Mouse (Mus musculus) hindbrain, postnatal 0 days (tissue): ENCODE results near the gene Iqgap1. TPM values are rescaled to one million over a fixed set of nuclear protein-coding genes. Genes with fewer than 3 reads are reported as not detected.

Source experiments
- ATAC-seq: fragments of 200-750 bp; cut with Nextera tagmentation; 2 replicates; pipeline ENCODE4 v1.8.0; 2017; ENCODE audit warnings: mild to moderate bottlenecking, moderate TSS enrichment, moderate library complexity
- DNase-seq: peaks from one replicate; pipeline ENCODE4 v3.0.0-alpha.2; 2015; ENCODE audit warnings: low spot score
- H3K27ac ChIP-seq: fragments of 300-500 bp; sonication (generic); 2 replicates; pipeline ENCODE4 v1.5.1; 2014; ENCODE audit warnings: mild to moderate bottlenecking
- H3K27me3 ChIP-seq: fragments of 300-500 bp; sonication (generic); 2 replicates; pipeline ENCODE4 v1.6.1; 2014; ENCODE audit warnings: low read length, mixed read lengths; ENCODE audit not compliant: insufficient read depth
- H3K36me3 ChIP-seq: fragments of 300-500 bp; sonication (generic); 2 replicates; pipeline ENCODE4 v1.6.1; 2014; ENCODE audit warnings: low read length, mixed read lengths; ENCODE audit not compliant: insufficient read depth
- H3K4me1 ChIP-seq: fragments of 300-500 bp; sonication (generic); 2 replicates; pipeline ENCODE4 v1.6.1; 2014; ENCODE audit warnings: antibody characterized with exemption, low read length, mixed read lengths; ENCODE audit not compliant: insufficient read depth
- H3K4me2 ChIP-seq: fragments of 300-500 bp; sonication (generic); 2 replicates; pipeline ENCODE4 v1.6.1; 2014; ENCODE audit warnings: low read depth, mild to moderate bottlenecking, low read length, moderate library complexity, mixed read lengths
- H3K4me3 ChIP-seq: fragments of 300-500 bp; sonication (generic); 2 replicates; pipeline ENCODE4 v1.5.1; 2014; ENCODE audit warnings: low read length
- H3K9ac ChIP-seq: fragments of 300-500 bp; sonication (generic); replicated peaks from 2 replicates; pipeline ENCODE4 v1.6.1; 2014; ENCODE audit warnings: mild to moderate bottlenecking, low read length, moderate library complexity, mixed read lengths
- H3K9me3 ChIP-seq: fragments of 300-500 bp; sonication (generic); 2 replicates; pipeline ENCODE4 v1.6.1; 2016; ENCODE audit warnings: low read length, mixed read lengths
- CTCF ChIP-seq: IDR thresholded peaks from 2 replicates; pipeline ENCODE4 v1.5.1; 2016; ENCODE audit warnings: antibody characterized with exemption, control low read depth, low read depth
- WGBS: fragments of 180-500 bp; shearing (Covaris S2); extraction: QIAGEN DNeasy Blood & Tissue Kit; methylation state at CpG from one replicate; pipeline ENCODE4 v1.1.7; 2014; 5-methylcytosine and 5-hydroxymethylcytosine counted together
- polyA plus RNA-seq: library from polyadenylated mRNA; unstranded; fragments of >200 nt; fragmentation: Nextera tagmentation; extraction: Ambion mirVana; gene quantifications from 2 replicates; pipeline ENCODE4 v1.2.1, GENCODE M21; 2015
- total RNA-seq: library from RNA; depleted of rRNA; stranded (reverse); fragments of >200 nt; gene quantifications from 2 replicates; pipeline ENCODE4 v1.2.3, GENCODE M21; 2014

Gene Iqgap1
- total and polyA plus RNA-seq, 2 experiments from 2014 or later, result 15.7 to 29.4 TPM

DNA sequence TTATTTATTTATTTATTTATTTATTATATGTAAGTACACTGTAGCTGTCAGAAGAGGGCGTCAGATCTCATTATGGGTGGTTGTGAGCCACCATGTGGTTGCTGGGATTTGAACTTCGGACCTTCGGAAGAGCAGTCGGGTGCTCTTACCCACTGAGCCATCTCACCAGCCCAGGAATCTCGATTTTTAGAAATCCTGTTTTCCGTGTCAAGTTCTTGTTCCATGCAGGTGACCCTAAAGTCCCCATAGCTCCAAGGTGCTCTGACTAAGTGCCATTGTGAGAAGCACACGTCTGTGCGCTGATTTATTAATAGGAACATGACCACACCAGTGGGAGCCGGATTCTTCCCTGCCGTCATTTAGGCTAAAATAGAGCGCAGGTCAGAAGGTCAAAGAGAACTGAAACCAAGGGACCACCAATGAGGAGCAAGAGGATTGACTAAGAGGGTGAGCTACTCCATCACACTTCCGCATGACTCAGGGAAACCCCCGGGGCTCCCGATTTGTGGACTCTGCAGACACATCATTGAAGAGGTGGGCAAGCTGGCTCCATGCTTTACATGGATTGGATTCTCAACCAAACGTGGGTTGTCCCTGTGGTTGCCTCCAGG is 4.5 kb upstream of the Iqgap1 start:
- Histone ChIP-seq H3K9ac (no peak overlapping the region), H3K4me3 (no peak overlapping the region), H3K4me2 (no peak overlapping the region), H3K27me3 (no peaks in the 10 kb centered on the region), H3K9me3 (no peaks in the 10 kb centered on the region), H3K4me1 (no peaks in the 10 kb centered on the region), H3K36me3 (no peaks in the 10 kb centered on the region), H3K27ac (no peak overlapping the region)
- DNase-seq (no peak), ATAC-seq (no peak)
- 78% methylated on average over 15 of the region's 15 CpGs for WGBS
- TF ChIP-seq CTCF, result no peak

DNA sequence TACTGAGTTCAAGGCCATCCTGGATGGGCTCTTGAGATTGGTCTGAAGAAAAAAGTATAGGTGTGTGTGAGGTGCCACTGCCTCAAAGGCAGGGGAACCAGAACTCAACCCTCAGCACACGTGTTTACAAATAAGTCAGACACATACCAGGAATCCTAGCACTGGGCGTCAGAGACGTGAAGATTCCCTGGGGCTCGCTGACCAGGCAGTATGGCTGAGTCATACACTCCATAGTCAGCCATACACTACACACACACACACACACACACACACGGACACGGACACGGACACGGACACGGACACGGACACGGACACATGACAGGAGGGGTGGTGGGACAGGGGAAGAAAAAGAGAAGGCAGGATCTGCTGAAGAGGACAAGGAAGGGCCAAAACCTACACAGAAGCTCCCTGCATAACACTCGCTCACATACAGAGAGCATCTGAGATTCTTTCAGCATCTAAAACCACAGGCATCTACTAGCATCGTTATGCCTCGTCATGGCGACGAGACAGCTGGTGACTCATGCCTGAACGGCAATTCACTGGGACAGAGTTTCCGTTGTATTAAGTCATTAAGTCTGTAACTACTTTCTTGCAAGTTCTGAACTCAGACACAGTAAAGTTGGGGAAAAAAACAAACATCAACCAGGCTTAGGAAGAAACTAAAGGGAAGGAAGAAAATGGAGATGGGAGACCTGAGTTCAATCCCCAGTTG is 2.5 kb upstream of the Iqgap1 start:
- no peaks in the 10 kb centered on the region for H3K9me3 ChIP-seq
- ATAC-seq, result no peak
- H3K27ac ChIP-seq, result no peak overlapping the region
- DNase-seq, result no peak
- H3K36me3 ChIP-seq, result no peaks in the 10 kb centered on the region
- no peaks in the 10 kb centered on the region for H3K4me1 ChIP-seq
- no peaks in the 10 kb centered on the region for H3K27me3 ChIP-seq
- H3K4me3 ChIP-seq, result no peak overlapping the region
- WGBS, result 65% methylated on average over 18 of the region's 18 CpGs
- no peak overlapping the region for H3K9ac ChIP-seq
- no peak overlapping the region for H3K4me2 ChIP-seq
- no peak for TF ChIP-seq CTCF

DNA sequence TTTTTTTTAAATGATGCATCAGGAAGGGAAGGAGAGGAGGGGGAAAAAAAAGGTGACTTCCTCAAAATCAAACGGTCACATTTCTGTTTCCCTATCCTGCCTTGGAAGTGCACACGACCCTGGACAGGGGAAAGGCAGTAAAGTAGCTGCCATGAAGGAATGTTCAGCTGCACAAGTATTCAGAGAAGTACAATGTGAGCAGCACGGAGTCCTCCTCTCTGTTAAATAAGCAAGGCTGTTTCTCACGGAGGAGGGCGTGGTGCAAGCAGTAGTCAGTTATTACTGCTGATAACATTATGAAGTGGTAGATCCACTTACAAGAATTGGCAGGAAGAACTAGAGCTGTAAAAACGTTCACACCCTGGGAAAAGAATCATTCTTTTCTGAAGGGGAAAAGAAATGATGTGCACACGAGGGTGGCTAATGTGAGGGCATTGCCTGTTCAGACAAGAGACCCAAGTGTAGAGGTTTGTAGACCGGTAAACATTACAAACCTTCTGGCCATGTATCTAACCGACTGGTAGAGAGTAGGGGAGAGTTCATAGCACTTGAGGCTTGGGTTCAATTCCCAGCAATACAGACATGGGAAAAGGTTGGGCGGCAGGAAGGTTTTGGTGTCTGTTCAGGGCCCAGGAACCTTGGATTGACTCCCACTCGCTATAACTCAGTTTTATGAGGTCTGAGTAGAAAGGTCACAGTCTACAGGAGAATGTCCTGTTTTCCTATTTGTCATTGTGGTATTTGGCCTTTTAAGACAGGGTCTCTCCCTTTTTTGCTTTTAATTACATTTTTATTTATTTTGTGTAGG is 1.7 kb downstream of the Iqgap1 start:
- DNase-seq (no peak), ATAC-seq (no peak)
- H3K4me3 ChIP-seq, result no peak overlapping the region
- no peak overlapping the region for H3K9ac ChIP-seq
- H3K27ac ChIP-seq, result no peak overlapping the region
- H3K27me3 ChIP-seq, result no peaks in the 10 kb centered on the region
- H3K4me1 ChIP-seq, result no peaks in the 10 kb centered on the region
- TF ChIP-seq CTCF, result no peak
- no peak overlapping the region for H3K4me2 ChIP-seq
- no peaks in the 10 kb centered on the region for H3K9me3 ChIP-seq
- H3K36me3 ChIP-seq, result no peaks in the 10 kb centered on the region
- 83% methylated on average over 11 of the region's 11 CpGs for WGBS

DNA sequence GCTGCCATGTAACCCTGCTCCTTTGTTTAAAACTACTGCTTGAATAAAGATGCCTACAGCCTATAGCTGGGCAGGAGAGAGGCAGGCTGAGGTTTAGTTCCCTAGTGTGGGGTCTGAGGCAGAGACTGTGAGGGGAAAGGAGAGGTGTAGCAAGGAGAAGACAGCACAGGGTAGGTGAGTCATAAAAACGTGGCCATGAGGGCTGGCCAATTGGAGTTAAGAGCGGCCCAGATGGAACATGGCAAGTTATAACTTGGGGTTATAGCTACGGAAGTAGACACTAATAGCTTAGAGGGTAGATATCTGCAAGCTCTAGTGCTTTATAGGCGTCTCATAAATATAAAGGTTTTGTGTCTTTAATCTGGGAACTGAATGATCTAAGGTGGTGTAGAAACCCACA is 2.5 kb downstream of the Iqgap1 start:
- Histone ChIP-seq H3K4me3 (no peak overlapping the region), H3K4me2 (no peak overlapping the region), H3K4me1 (no peaks in the 10 kb centered on the region), H3K27ac (no peak overlapping the region), H3K9ac (no peak overlapping the region), H3K9me3 (no peaks in the 10 kb centered on the region), H3K36me3 (no peaks in the 10 kb centered on the region), H3K27me3 (no peaks in the 10 kb centered on the region)
- ATAC-seq (no peak), DNase-seq (no peak)
- WGBS, result 78% methylated on average over 4 of the region's 4 CpGs
- TF ChIP-seq CTCF, result no peak

DNA sequence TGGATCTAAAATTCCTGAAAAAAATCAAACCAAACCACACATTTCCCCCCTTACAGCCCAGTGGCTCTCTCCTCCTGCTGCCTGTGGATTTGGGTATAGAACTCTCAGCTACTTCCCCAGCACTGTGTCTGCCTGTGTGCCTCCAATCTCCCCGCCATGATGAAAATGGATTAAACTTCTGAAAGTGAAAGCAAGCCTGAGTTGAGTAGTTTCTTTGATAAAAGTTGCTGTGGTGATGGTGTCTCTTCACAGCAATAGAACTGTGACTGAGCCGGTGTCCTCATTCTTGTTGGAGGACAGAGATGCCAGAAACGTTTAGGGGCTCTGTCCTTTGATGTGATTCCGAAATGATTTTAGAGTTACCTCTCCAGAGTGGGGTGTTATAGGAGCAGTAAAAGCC is 4.9 kb downstream of the Iqgap1 start:
- H3K36me3 ChIP-seq, result no peaks in the 10 kb centered on the region
- no peak for ATAC-seq
- no peaks in the 10 kb centered on the region for H3K9me3 ChIP-seq
- H3K9ac ChIP-seq, result no peak overlapping the region
- no peak for TF ChIP-seq CTCF
- H3K27me3 ChIP-seq, result no peaks in the 10 kb centered on the region
- no peak for DNase-seq
- 84% methylated on average over 4 of the region's 4 CpGs for WGBS
- no peaks in the 10 kb centered on the region for H3K4me1 ChIP-seq
- no peak overlapping the region for H3K4me2 ChIP-seq
- H3K4me3 ChIP-seq, result no peak overlapping the region
- H3K27ac ChIP-seq, result no peak overlapping the region

DNA sequence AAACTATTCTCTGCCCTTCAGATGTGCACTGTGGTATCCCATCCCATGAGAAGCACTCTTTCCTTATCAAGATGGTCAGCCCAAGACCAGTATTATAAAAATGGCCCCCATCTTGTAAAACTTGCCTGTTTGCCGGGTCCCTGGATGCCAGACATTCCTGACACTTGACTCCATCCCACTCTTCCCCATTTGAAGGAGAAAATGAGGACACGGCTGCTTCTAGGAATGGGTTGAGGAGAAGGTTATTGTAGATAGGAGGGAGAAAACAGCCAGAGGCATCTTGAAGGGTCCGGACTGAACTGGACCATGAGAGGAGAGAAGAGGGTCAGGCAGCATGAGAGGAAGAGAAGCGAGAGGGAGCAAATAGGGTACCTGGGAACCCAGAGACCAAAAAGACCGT is 9.1 kb downstream of the Iqgap1 start:
- ATAC-seq, result no peak
- 82% methylated on average over 5 of the region's 5 CpGs for WGBS
- no peak for TF ChIP-seq CTCF
- Histone ChIP-seq H3K4me3 (no peak overlapping the region), H3K27ac (no peak overlapping the region), H3K9ac (no peak overlapping the region), H3K27me3 (no peaks in the 10 kb centered on the region), H3K4me2 (no peak overlapping the region), H3K36me3 (no peaks in the 10 kb centered on the region), H3K9me3 (no peaks in the 10 kb centered on the region), H3K4me1 (no peaks in the 10 kb centered on the region)
- no peak for DNase-seq

DNA sequence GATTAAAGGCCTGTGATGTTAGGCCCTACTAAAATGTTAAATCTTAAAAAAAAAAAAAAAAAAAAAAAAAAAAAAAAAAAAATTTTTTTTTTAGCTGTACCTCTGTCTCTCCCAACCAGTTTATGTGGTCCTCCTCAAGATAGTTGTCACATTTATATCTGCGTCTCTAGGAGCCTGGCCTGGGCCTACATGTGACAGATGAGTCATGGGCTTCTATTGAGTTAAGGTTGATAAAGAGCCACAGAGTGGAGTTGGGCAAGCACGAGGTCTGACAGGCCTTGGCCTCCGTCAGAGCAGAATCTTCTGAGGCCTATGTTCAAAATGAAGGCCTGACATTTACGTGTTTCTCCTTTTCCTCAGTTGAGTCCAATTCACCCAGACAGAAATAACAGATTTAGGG is 12.4 kb downstream of the Iqgap1 start:
- Histone ChIP-seq H3K9ac (no peak overlapping the region), H3K27me3 (no peaks in the 10 kb centered on the region), H3K4me1 (no peaks in the 10 kb centered on the region), H3K27ac (no peak overlapping the region), H3K4me2 (no peak overlapping the region), H3K9me3 (no peaks in the 10 kb centered on the region), H3K36me3 (no peaks in the 10 kb centered on the region), H3K4me3 (no peak overlapping the region)
- DNase-seq (no peak), ATAC-seq (no peak)
- 89% methylated on average over 4 of the region's 4 CpGs for WGBS
- no peak for TF ChIP-seq CTCF
